Mouse (Mus musculus) right cerebral cortex, adult 2 months (tissue): ENCODE data around the gene Ccdc105.

Experiments used
- DNase-seq, 2 experiments: peaks; one replicate each; pipeline ENCODE4 v3.0.0; 2021 to 2022; ENCODE audit warnings: low spot score in 2 of 2

Gene Ccdc105

GRCm38 (mm10) chr10:78716231-78716630 lies 36.6 kb downstream of the Ccdc105 start:
- no peak for DNase-seq

DNA sequence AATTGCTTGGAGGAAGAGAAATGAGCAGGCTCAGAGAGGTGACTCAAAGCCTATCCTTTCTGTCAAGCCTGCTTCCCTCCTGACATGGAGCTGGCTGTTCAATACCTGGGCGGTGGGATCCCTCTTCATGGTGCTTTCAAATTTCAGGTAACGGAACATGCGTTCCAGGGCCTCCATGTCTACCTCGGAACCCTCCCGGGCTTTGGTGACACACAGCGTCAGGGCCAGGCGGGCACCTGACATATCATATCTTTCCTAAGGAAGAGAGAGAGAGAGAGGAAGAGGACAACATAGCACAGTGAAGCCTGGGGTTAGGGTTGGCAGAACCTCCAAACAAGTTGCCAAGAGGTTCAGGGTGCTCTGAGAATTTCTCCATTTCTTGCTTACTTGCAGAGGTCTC lies 37.7 kb downstream of the Ccdc105 start:
- no peak for DNase-seq

DNA sequence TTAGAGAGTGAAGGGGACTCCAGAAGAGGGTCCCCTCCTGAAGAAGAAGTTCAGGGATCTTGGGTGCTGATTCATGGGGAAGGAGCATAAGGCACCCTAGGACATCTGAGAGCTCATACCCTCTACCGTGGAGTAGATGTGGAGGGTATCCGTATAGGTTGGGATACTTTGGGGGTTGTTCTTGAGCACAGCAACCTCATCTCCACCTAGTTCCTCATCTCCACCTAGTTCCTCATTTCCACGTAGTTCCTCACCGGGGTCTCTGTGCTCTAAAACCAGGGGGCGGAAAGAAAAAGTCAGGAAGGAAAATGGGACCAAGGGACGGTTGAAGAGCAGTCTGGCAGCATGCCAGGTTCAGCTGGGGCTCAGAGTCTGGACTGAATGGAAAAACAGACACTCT lies 38.7 kb downstream of the Ccdc105 start:
- no peak for DNase-seq

- no peak for DNase-seq
These were observed 42.2 kb downstream of the Ccdc105 start for GRCm38 (mm10) chr10:78710706-78711105.

GRCm38 (mm10) chr10:78700881-78701280 lies 52.0 kb downstream of the Ccdc105 start:
- no peak for DNase-seq
